Mouse (Mus musculus) thymus, adult 2 months (tissue): ENCODE measurements around the gene Samd4. TPM values are rescaled to one million over a fixed set of nuclear protein-coding genes. Genes with fewer than 3 reads are reported as not detected.

Experiments used
- DNase-seq: peaks from one replicate; pipeline ENCODE4 v3.0.0; 2021
- H3K27ac ChIP-seq: fragments of 200-500 bp; 2 replicates; pipeline ENCODE4 v1.5.1; 2012; ENCODE audit warnings: low read length, control low read depth; ENCODE audit not compliant: control insufficient read depth, insufficient read depth
- H3K27me3 ChIP-seq: fragments of 200-500 bp; 2 replicates; pipeline ENCODE4 v1.6.1; 2012; ENCODE audit warnings: mild to moderate bottlenecking, low read length, moderate library complexity, mixed read lengths; ENCODE audit not compliant: control insufficient read depth, insufficient read depth
- H3K36me3 ChIP-seq: fragments of 200-500 bp; 2 replicates; pipeline ENCODE4 v1.6.1; 2012; ENCODE audit warnings: mild to moderate bottlenecking, low read length, moderate library complexity; ENCODE audit not compliant: control insufficient read depth, insufficient read depth
- H3K4me1 ChIP-seq: fragments of 200-500 bp; replicated peaks from 2 replicates; pipeline ENCODE4 v1.6.1; 2012; ENCODE audit warnings: low read length; ENCODE audit not compliant: control insufficient read depth, insufficient read depth
- H3K4me3 ChIP-seq: fragments of 200-500 bp; 2 replicates; pipeline ENCODE4 v1.5.1; 2012; ENCODE audit warnings: mild to moderate bottlenecking, low read length, control low read depth, moderate library complexity; ENCODE audit not compliant: control insufficient read depth, insufficient read depth
- CTCF ChIP-seq: fragments of 200-500 bp; IDR thresholded peaks from 2 replicates; pipeline ENCODE4 v1.5.1; 2012; ENCODE audit warnings: mild to moderate bottlenecking, control low read depth, low read length, moderate library complexity, borderline replicate concordance; ENCODE audit not compliant: control insufficient read depth, poor library complexity, insufficient read depth; ENCODE audit errors: extremely low read depth
- POLR2A ChIP-seq: fragments of 200-500 bp; IDR thresholded peaks from 2 replicates; pipeline ENCODE4 v1.6.1; 2012; ENCODE audit warnings: mild to moderate bottlenecking, low read length, control low read depth, moderate library complexity; ENCODE audit not compliant: control insufficient read depth, poor library complexity, insufficient read depth; ENCODE audit errors: extremely low read depth
- WGBS: fragments of 180-500 bp; shearing (Covaris S2); methylation state at CpG from one replicate; pipeline ENCODE4 v1.1.7; 2018; 5-methylcytosine and 5-hydroxymethylcytosine counted together
- polyA plus RNA-seq: library from polyadenylated mRNA; depleted of rRNA; stranded (reverse); fragments of >200 nt; gene quantifications from 2 replicates; pipeline ENCODE4 v1.2.3, GENCODE M21; 2012

Gene Samd4
- polyA plus RNA-seq, 1 experiment: 3.1 TPM

DNA sequence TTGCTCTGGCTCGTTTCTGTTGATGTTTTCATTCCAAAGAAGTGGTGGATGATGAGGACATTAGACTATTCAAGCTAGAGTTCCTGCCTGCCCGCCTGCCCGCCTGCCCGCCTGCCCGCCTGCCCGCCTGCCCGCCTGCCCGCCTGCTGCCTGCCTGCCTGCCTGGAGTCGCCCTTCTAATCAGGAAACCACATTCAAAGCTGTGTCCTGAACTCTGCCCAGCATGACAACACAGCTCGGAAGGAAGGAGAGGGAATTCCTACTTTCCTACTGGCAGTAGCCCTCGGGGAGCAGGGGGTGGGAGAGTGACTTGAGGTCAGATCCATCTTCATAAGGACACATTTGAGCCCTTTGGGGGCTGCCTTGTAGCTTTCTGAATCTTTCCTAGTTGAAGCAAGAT is 85.4 kb downstream of the Samd4 start:
- no peak for TF ChIP-seq CTCF
- TF ChIP-seq POLR2A: no peak
- DNase-seq: no peak
- H3K4me3 ChIP-seq: no peak overlapping the region
- H3K27ac ChIP-seq: no peak overlapping the region
- WGBS: 32% methylated on average over 10 of the region's 11 CpGs
- no peaks in the 10 kb centered on the region for H3K36me3 ChIP-seq
- H3K27me3 ChIP-seq: no peaks in the 10 kb centered on the region
- peaks cover 3% of the 10 kb centered on the region; the same call in 1 of the 2 replicates for H3K4me1 ChIP-seq

DNA sequence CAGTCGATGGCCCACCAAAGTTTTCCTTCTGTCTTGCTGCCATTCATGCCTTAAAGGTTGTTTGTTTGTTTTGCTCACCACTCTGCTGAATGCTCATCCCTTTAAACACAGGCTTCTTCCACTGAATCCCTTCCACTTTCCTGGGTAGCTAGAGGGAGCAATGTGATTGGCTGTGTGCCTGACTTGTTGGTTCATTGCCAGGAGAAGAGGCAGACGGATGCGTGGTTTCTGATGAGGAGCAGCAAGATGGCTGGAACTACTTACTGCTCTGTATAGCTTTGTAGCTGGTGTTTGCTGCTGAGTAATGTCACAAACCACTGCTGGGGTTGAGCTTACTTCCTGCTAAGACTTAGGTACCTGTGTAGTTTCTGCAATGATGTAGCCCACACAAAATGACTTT is 88.0 kb downstream of the Samd4 start:
- Histone ChIP-seq H3K4me1 (peaks cover 3% of the 10 kb centered on the region; the same call in 1 of the 2 replicates), H3K27ac (no peak overlapping the region), H3K27me3 (no peaks in the 10 kb centered on the region), H3K4me3 (no peak overlapping the region), H3K36me3 (no peaks in the 10 kb centered on the region)
- TF ChIP-seq POLR2A (no peak), CTCF (no peak)
- no peak for DNase-seq
- WGBS: 31% methylated on average over 3 of the region's 3 CpGs

DNA sequence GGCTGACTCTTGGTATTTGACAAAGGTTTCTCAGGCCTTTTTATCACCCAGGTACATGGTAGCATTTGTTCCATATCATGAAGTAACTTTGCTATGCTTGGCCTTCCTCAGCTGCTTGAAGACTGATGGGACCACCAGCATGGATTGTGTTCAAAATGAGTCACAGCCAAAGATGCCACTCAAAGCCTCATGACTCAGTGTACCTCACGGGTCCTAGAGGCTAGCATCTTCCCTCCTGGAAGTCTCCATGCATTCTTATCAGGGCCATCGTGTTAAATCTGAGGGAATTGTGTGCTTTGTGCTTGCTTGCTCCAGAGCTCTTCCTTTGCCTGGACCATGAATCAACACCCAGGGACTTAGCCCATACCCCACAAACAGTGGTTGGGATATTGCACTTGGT is 89.1 kb downstream of the Samd4 start:
- Histone ChIP-seq H3K27ac (no peak overlapping the region), H3K4me3 (no peak overlapping the region), H3K4me1 (peaks cover 3% of the 10 kb centered on the region; the same call in 1 of the 2 replicates), H3K27me3 (no peaks in the 10 kb centered on the region), H3K36me3 (no peaks in the 10 kb centered on the region)
- TF ChIP-seq CTCF (no peak), POLR2A (no peak)
- WGBS: 92% methylated on average over 2 of the region's 2 CpGs
- DNase-seq: no peak

DNA sequence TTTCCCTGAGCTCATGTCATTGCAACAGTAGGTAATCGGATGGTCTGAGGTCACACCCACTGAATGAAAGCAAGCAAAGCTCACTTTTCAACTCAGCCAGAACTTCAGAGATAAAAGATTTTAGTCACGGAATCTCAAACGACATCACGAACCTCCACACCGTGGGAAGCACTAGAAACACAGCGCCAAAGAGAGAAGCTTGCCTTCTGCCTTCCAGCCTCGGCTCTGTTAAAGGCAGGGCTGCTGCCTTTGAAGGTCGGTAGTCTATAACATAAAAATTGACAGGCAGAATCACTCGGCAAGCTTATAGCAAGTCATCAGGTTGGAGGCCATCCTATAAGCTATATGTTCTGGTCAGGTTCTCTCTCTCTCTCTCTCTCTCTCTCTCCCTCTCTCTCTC is 92.2 kb downstream of the Samd4 start:
- no peaks in the 10 kb centered on the region for H3K27me3 ChIP-seq
- H3K27ac ChIP-seq: no peak overlapping the region
- H3K36me3 ChIP-seq: no peaks in the 10 kb centered on the region
- no peak overlapping the region for H3K4me3 ChIP-seq
- no peak for DNase-seq
- H3K4me1 ChIP-seq: no peaks in the 10 kb centered on the region
- no peak for TF ChIP-seq CTCF
- no peak for TF ChIP-seq POLR2A
- 91% methylated on average over 9 of the region's 9 CpGs for WGBS

DNA sequence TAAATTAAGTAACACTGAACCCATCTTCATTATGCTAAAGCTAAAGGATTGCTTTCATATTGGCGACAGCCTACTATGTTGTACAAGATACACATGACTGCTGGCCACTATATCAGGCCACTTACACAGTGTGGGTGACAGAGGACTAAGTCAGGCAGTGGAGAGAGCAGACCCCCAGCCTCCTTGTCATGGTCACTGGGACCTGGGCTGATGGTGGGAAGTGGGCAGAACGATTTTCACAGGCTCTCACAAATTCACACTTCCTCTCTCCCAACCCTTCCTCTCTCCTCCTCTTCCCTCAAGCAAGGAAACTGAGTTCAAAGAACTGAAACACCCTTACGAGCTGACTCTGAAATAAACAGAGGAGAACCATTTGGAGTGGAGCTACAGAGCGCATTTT is 93.3 kb downstream of the Samd4 start:
- no peaks in the 10 kb centered on the region for H3K27me3 ChIP-seq
- no peaks in the 10 kb centered on the region for H3K36me3 ChIP-seq
- TF ChIP-seq POLR2A: no peak
- TF ChIP-seq CTCF: no peak
- 61% methylated on average over 4 of the region's 4 CpGs for WGBS
- H3K27ac ChIP-seq: no peak overlapping the region
- H3K4me3 ChIP-seq: no peak overlapping the region
- H3K4me1 ChIP-seq: peaks cover 3% of the 10 kb centered on the region
- no peak for DNase-seq

DNA sequence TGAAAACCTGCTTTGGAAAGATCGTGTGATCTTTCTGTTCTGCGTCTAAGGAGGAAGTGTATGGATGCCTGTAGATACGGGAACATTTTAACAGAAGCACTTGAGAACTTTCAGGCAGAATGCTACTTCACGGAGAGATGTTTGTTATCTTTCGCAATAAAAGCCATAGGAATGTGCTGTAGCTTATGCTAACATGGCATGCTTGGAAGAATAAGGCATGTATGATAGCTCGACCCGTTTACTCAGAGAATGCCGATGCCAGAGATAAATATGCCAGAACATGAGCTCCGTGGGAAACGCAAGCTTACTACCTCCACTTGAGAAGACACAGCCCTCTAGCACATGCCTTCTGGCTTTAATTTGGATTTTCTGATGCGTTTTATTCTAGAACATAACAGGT is 94.1 kb downstream of the Samd4 start:
- TF ChIP-seq CTCF: no peak
- no peak for TF ChIP-seq POLR2A
- H3K4me3 ChIP-seq: no peak overlapping the region
- DNase-seq: no peak
- H3K36me3 ChIP-seq: no peaks in the 10 kb centered on the region
- no peaks in the 10 kb centered on the region for H3K27me3 ChIP-seq
- whole genome bisulfite sequencing: 80% methylated on average over 11 of the region's 11 CpGs
- no peak overlapping the region for H3K27ac ChIP-seq
- peaks cover 10% of the 10 kb centered on the region for H3K4me1 ChIP-seq

DNA sequence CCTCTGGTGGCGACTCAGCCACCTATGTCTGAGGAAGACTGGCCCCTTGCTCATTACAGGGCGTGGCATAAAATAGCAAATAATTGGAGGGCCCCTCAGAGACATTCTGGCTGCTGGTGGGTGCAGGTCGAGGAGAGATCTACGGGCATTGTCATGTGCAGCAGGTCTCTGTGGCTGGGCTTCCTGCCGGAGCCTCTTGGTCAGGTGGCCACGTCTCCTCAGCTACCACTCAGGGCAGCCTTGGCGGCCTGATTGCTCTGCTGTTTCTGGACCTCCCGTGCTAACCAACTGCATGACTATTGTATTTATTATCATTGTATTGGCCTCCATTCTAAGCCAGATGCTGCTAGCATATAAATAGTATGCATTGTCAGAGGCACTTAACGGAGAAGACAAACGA is 95.0 kb downstream of the Samd4 start:
- Histone ChIP-seq H3K27ac (no peak overlapping the region), H3K4me3 (no peak overlapping the region), H3K36me3 (no peaks in the 10 kb centered on the region), H3K4me1 (peaks cover 17% of the 10 kb centered on the region), H3K27me3 (no peaks in the 10 kb centered on the region)
- DNase-seq: no peak
- WGBS: 45% methylated on average over 10 of the region's 10 CpGs
- TF ChIP-seq POLR2A (no peak), CTCF (no peak)
